In the genomic region with DNA sequence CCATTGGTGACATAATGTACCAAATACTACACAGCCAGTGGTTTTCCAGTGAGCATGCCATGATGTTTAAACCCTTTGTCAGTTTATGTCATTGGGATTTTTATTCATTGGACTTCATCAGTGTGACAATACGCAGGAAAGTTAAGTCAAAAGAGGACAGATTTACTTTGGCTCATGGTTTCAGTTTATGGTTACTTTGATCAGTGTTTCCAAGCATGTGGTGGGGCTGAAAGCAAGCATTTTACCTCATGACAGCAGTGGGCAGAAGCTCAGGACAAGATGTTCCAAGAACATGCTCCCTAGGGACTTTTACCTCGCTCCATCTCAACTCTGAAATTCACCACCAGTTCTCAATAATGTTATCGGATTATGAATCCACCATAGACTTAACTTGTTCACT, we compare ENCODE assay signal across 22 mouse cellular contexts.
"Had no signal": no experiment of that assay in that cellular context is flagged by ENCODE, and none has a peak within 500 bp of the region (broad histone marks: within the 10 kb centered on the region; RNA-seq: fewer than 3 reads in every experiment).

No protein-coding gene starts in this region.

- H3K4me1 ChIP-seq: hindbrain, embryonic 10.5 days; hindbrain, embryonic 12.5 days; liver, embryonic 13.5 days; liver, embryonic 15.5 days had no signal

- H3K4me3 ChIP-seq: hindbrain, embryonic 10.5 days; hindbrain, embryonic 12.5 days; intestine, embryonic 15.5 days; layer of hippocampus, adult 2 months; left cerebral cortex, adult 2 months; limb, embryonic 10.5 days; limb, embryonic 12.5 days; liver, embryonic 13.5 days; liver, embryonic 15.5 days had no signal

- H3K36me3 ChIP-seq: hindbrain, embryonic 10.5 days; hindbrain, embryonic 12.5 days; intestine, embryonic 15.5 days; limb, embryonic 10.5 days; limb, embryonic 12.5 days; liver, embryonic 13.5 days; liver, embryonic 15.5 days had no signal

- H3K9ac ChIP-seq: hindbrain, embryonic 12.5 days; hindbrain, embryonic 14.5 days; intestine, embryonic 15.5 days; limb, embryonic 12.5 days; liver, embryonic 13.5 days; liver, embryonic 15.5 days had no signal

- H3K9me3 ChIP-seq: hindbrain, embryonic 10.5 days; hindbrain, embryonic 12.5 days; intestine, embryonic 15.5 days; limb, embryonic 10.5 days; limb, embryonic 12.5 days; liver, embryonic 13.5 days; liver, embryonic 15.5 days had no signal

- H3K27ac ChIP-seq: hindbrain, embryonic 10.5 days; hindbrain, embryonic 12.5 days; hindbrain, embryonic 14.5 days; intestine, embryonic 15.5 days; left cerebral cortex, adult 2 months; limb, embryonic 10.5 days; limb, embryonic 12.5 days; liver, embryonic 13.5 days; liver, embryonic 15.5 days had no signal

- H3K4me2 ChIP-seq: heart, embryonic 11.5 days; hindbrain, embryonic 12.5 days; hindbrain, embryonic 14.5 days; intestine, embryonic 15.5 days; limb, embryonic 12.5 days; liver, embryonic 11.5 days; liver, embryonic 13.5 days; liver, embryonic 15.5 days had no signal

- DNase-seq: gastrocnemius, postnatal 14 days; gastrocnemius, postnatal 36 days; heart, adult 18-20 months; heart, postnatal 10 days; heart, postnatal 4 days; kidney, adult 18-20 months; kidney, postnatal 10 days; kidney, postnatal 25 days; kidney, postnatal 4 days; liver; liver, embryonic 13.5 days had no signal

- H3K27me3 ChIP-seq: hindbrain, embryonic 12.5 days; intestine, embryonic 15.5 days; limb, embryonic 12.5 days; liver, embryonic 13.5 days; liver, embryonic 15.5 days had no signal
